Mouse (Mus musculus) bone marrow macrophage, adult 2 months (primary cell): ENCODE measurements around the gene Cdc42se2. TPM values are rescaled to one million over a fixed set of nuclear protein-coding genes. Genes with fewer than 3 reads are reported as not detected.
A peak's percentile ranks its signal among the peaks of the same experiment; 100 is the strongest.

ENCODE experiments used
- H3K27ac ChIP-seq: 2 replicates; pipeline ENCODE4 v1.5.1; 2012; ENCODE audit warnings: low read depth, low read length; ENCODE audit not compliant: insufficient read depth
- H3K4me1 ChIP-seq: 2 replicates; pipeline ENCODE4 v1.6.1; 2012; ENCODE audit warnings: low read length; ENCODE audit not compliant: control insufficient read depth, insufficient read depth
- H3K4me3 ChIP-seq: 2 replicates; pipeline ENCODE4 v1.5.1; 2012; ENCODE audit warnings: mild to moderate bottlenecking, low read length, moderate library complexity; ENCODE audit not compliant: insufficient read depth
- CTCF ChIP-seq: IDR thresholded peaks from 2 replicates; pipeline ENCODE4 v1.5.1; 2012; ENCODE audit warnings: low read depth, mild to moderate bottlenecking, low read length, moderate library complexity
- POLR2A ChIP-seq: IDR thresholded peaks from 2 replicates; pipeline ENCODE4 v1.6.1; 2012; ENCODE audit warnings: mild to moderate bottlenecking, low read depth, low read length, borderline replicate concordance
- polyA plus RNA-seq: library from polyadenylated mRNA; stranded (reverse); fragments of >200 nt; gene quantifications from 2 replicates; pipeline ENCODE4 v1.2.4, GENCODE M21; 2012; ENCODE audit not compliant: missing spikeins, insufficient read depth, insufficient read length

The Cdc42se2 gene
- polyA plus RNA-seq, 1 experiment = 128 TPM

- no peak for TF ChIP-seq POLR2A
- peaks cover 35% of the 10 kb centered on the region for H3K4me1 ChIP-seq
- H3K27ac ChIP-seq = peak overlapping the region; percentile 56
- no peak overlapping the region for H3K4me3 ChIP-seq
Observed at GRCm38 (mm10) chr11:54693696-54694095, 93.8 kb downstream of the Cdc42se2 start.

GRCm38 (mm10) chr11:54691179-54691578 lies 96.3 kb downstream of the Cdc42se2 start:
- TF ChIP-seq CTCF = no peak
- no peak for TF ChIP-seq POLR2A
- H3K4me1 ChIP-seq = peaks cover 32% of the 10 kb centered on the region
- peak overlapping the region; percentile 32; the same call in 1 of the 2 replicates for H3K4me3 ChIP-seq
- peak overlapping the region; percentile 93 for H3K27ac ChIP-seq

GRCm38 (mm10) chr11:54690171-54690570 lies 97.3 kb downstream of the Cdc42se2 start:
- TF ChIP-seq CTCF = no peak
- TF ChIP-seq POLR2A = no peak
- Histone ChIP-seq H3K27ac (peak overlapping the region; percentile 86), H3K4me3 (no peak overlapping the region), H3K4me1 (peaks cover 32% of the 10 kb centered on the region)

- TF ChIP-seq CTCF = no peak
- TF ChIP-seq POLR2A = no peak
- Histone ChIP-seq H3K4me3 (no peak overlapping the region), H3K4me1 (peaks cover under 1% of the 10 kb centered on the region; the same call in 1 of the 2 replicates), H3K27ac (no peak overlapping the region)
Observed at GRCm38 (mm10) chr11:54684831-54685230, 102.6 kb downstream of the Cdc42se2 start.

- TF ChIP-seq POLR2A (no peak), CTCF (no peak)
- Histone ChIP-seq H3K27ac (no peak overlapping the region), H3K4me3 (no peak overlapping the region), H3K4me1 (no peaks in the 10 kb centered on the region)
Observed at GRCm38 (mm10) chr11:54679141-54679540, 108.3 kb downstream of the Cdc42se2 start.

GRCm38 (mm10) chr11:54675792-54676489 lies 111.5 kb downstream of the Cdc42se2 start:
- TF ChIP-seq CTCF = no peak
- no peak for TF ChIP-seq POLR2A
- Histone ChIP-seq H3K4me3 (no peak overlapping the region), H3K4me1 (no peaks in the 10 kb centered on the region), H3K27ac (no peak overlapping the region)

- no peak for TF ChIP-seq CTCF
- TF ChIP-seq POLR2A = no peak
Observed at GRCm38 (mm10) chr11:54673575-54674298, 113.7 kb downstream of the Cdc42se2 start.

More at GRCm38 (mm10) chr11:54673575-54674298, 113.7 kb downstream of the Cdc42se2 start:
- Histone ChIP-seq H3K4me1 (no peaks in the 10 kb centered on the region), H3K4me3 (no peak overlapping the region), H3K27ac (no peak overlapping the region)

Other genes with a start within 250 kb of the Cdc42se2 start
- gene Lyrm7, start 73.2 kb upstream of the Cdc42se2 start, polyA plus RNA-seq = 0.67 and 1.7 TPM in 2 replicates
- 324 and 359 TPM in 2 replicates for gene Hint1, start 78.7 kb upstream of the Cdc42se2 start, polyA plus RNA-seq
- gene Gpx3, start 114.8 kb upstream of the Cdc42se2 start, polyA plus RNA-seq = 10.8 and 13.8 TPM in 2 replicates
- 70.3 and 72.2 TPM in 2 replicates for gene Tnip1, start 175.2 kb upstream of the Cdc42se2 start, polyA plus RNA-seq
- gene Anxa6, start 245.8 kb upstream of the Cdc42se2 start, polyA plus RNA-seq = 157 and 169 TPM in 2 replicates